Mouse (Mus musculus) embryonic facial prominence, embryonic 12.5 days (tissue): ENCODE results near the gene Ubxn2a. TPM values are rescaled to one million over a fixed set of nuclear protein-coding genes. Genes with fewer than 3 reads are reported as not detected.
"Not testable (repeated sequence)": the region's sequence is repeated elsewhere in the genome, so short reads cannot be mapped to it uniquely, and the experiment has no call there.

Experiments
- ATAC-seq: fragments of 200-750 bp; cut with Nextera tagmentation; 2 replicates; pipeline ENCODE4 v1.8.0; 2017; ENCODE audit not compliant: insufficient number of reproducible peaks, insufficient read depth, low FRiP score, low TSS enrichment
- H3K27ac ChIP-seq: fragments of 300-500 bp; sonication (generic); 2 replicates; pipeline ENCODE4 v1.5.1; 2016; ENCODE audit warnings: mild to moderate bottlenecking
- H3K27me3 ChIP-seq: fragments of 300-500 bp; sonication (generic); 2 replicates; pipeline ENCODE4 v1.6.1; 2016; ENCODE audit warnings: mild to moderate bottlenecking, moderate library complexity
- H3K36me3 ChIP-seq: fragments of 300-500 bp; sonication (generic); 2 replicates; pipeline ENCODE4 v1.6.1; 2016; ENCODE audit warnings: mild to moderate bottlenecking
- H3K4me1 ChIP-seq: fragments of 300-500 bp; sonication (generic); 2 replicates; pipeline ENCODE4 v1.6.1; 2016
- H3K4me2 ChIP-seq: fragments of 300-500 bp; sonication (generic); replicated peaks from 2 replicates; pipeline ENCODE4 v1.6.1; 2016; ENCODE audit warnings: mild to moderate bottlenecking, moderate library complexity
- H3K4me3 ChIP-seq: fragments of 300-500 bp; sonication (generic); 2 replicates; pipeline ENCODE4 v1.5.1; 2016; ENCODE audit warnings: mild to moderate bottlenecking
- H3K9ac ChIP-seq: fragments of 300-500 bp; sonication (generic); 2 replicates; pipeline ENCODE4 v1.6.1; 2016; ENCODE audit warnings: mild to moderate bottlenecking, moderate library complexity
- H3K9me3 ChIP-seq: fragments of 300-500 bp; sonication (generic); 2 replicates; pipeline ENCODE4 v1.6.1; 2016; ENCODE audit warnings: mild to moderate bottlenecking, moderate library complexity
- WGBS: fragments of 180-500 bp; shearing (Covaris S2); methylation state at CpG from one replicate; pipeline ENCODE4 v1.1.7; 2016; 5-methylcytosine and 5-hydroxymethylcytosine counted together
- polyA plus RNA-seq: library from polyadenylated mRNA; unstranded; fragments of >200 nt; fragmentation: Nextera tagmentation; extraction: Ambion mirVana; gene quantifications from 2 replicates; pipeline ENCODE4 v1.2.1, GENCODE M21; 2016

The Ubxn2a gene
- polyA plus RNA-seq, 1 experiment from 2014 or later: 28.1 TPM

DNA sequence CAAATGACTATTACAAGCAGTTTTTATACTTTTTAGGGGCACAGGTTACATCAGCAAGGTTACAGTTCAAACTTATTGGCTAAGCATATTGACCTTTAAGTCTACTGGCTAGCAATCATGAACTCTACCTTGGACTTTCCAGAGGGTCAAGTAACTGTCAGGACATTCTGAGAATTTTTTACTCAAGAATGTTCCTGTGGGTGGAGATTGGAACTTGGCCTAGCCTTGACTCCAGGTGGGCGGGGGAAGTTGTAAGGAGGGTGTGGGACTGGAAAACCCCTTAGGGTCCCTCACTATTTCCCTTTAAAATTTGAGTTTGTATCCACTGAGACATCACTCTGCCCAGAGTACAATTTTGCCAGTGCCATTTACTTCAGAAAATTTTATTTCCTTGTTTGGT lies 3.0 kb upstream of the Ubxn2a start:
- WGBS: 83% methylated on average over 1 of the region's 1 CpGs
- not testable (repeated sequence) for H3K36me3 ChIP-seq, ATAC-seq, H3K4me3 ChIP-seq, H3K4me1 ChIP-seq, H3K27ac ChIP-seq, H3K9ac ChIP-seq, H3K27me3 ChIP-seq, H3K4me2 ChIP-seq, H3K9me3 ChIP-seq

DNA sequence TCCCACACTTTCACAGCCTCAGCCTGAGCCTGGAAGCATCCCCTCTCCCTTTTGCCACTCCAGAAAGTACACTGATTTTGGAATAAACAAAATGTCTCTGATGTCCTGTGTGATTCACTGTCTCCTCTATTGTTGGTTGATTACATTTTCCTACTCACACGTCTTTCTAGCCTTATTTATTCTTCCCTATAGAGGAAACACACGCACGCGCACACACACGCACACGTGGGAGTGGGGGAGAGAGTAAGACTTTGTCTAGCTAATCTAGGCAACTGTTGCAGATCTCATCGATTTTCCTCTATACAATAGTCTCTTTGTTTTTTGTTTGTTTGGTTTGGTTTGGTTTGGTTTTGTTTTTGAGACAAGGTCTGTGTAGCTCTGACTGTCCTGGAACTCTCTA lies 886 bp upstream of the Ubxn2a start:
- Histone ChIP-seq H3K9me3 (no peaks in the 10 kb centered on the region), H3K27me3 (no peaks in the 10 kb centered on the region), H3K27ac (no peak overlapping the region), H3K4me2 (no peak overlapping the region), H3K4me3 (no peak overlapping the region), H3K9ac (no peak overlapping the region), H3K36me3 (no peaks in the 10 kb centered on the region), H3K4me1 (no peaks in the 10 kb centered on the region; the same call in 1 of the 2 replicates)
- ATAC-seq: no peak
- WGBS: 93% methylated on average over 7 of the region's 7 CpGs

DNA sequence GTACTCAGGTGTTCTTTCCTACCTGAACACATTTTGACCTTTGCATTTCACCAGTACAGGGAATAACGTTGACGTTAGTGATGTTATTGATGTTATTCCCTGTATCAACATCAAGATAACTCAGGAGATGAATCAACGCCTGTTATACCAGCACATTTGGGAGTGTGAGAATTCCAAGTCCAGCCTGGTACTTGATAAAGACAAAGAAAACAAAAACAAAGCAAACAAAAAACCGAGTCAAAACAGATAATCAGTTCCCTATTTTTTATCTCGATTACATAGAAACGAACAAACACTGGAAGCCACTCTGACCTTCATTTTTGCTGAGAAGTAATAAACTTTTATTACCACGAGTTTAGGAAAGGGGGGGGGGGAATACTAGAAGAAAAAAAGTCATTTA lies 1.0 kb downstream of the Ubxn2a start:
- peak overlapping the region; percentile 83; the same call in 1 of the 2 replicates for H3K9ac ChIP-seq
- ATAC-seq: no peak
- H3K36me3 ChIP-seq: no peaks in the 10 kb centered on the region
- H3K4me1 ChIP-seq: no peaks in the 10 kb centered on the region; the same call in 1 of the 2 replicates
- WGBS: 61% methylated on average over 7 of the region's 7 CpGs
- no peaks in the 10 kb centered on the region for H3K27me3 ChIP-seq
- no peak overlapping the region for H3K27ac ChIP-seq
- H3K9me3 ChIP-seq: no peaks in the 10 kb centered on the region
- peak overlapping the region; percentile 75 for H3K4me3 ChIP-seq
- H3K4me2 ChIP-seq: peak overlapping the region; percentile 81

DNA sequence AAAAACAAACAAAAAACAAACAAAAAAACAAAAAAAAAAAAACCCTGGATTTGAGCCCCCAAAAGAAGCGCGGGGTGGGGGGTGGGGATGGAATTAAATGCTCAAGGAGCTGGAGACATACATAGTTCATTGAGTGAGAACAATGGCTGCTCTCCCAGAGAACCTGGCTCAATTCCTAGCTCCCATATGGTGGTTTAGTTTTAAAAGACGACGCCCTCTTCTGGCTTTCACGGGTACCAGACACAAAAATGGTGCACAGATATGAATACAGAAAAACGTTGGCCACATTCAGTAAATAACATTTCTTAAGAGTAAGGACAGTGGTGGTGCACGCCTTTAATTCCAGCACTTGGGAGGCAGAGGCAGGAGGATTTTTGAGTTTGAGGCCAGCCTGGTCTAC lies 1.6 kb downstream of the Ubxn2a start:
- ATAC-seq: no peak
- Histone ChIP-seq H3K36me3 (no peaks in the 10 kb centered on the region), H3K4me1 (no peaks in the 10 kb centered on the region; the same call in 1 of the 2 replicates), H3K4me2 (no peak overlapping the region), H3K4me3 (no peak overlapping the region), H3K27ac (no peak overlapping the region), H3K9ac (no peak overlapping the region), H3K27me3 (no peaks in the 10 kb centered on the region), H3K9me3 (no peaks in the 10 kb centered on the region)
- 81% methylated on average over 7 of the region's 7 CpGs for WGBS

DNA sequence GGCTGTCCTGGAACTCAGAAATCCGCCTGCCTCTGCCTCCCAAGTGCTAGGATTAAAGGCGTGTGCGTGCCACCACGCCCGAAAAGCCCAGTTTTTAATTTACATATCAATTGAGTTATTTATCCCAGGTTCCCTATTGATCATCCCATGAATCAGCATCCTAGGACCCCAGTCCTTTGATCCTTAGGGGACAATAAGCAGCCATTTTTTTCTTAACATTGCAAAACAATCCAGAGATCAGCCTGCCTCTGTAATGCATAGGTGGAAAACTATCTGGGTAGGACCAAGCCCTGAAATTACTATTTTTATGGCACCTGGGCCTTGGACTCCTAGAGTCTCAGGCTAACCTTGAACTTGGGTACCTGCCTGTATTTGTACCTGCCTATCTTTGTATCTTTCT lies 9.5 kb downstream of the Ubxn2a start:
- Histone ChIP-seq H3K36me3 (no peaks in the 10 kb centered on the region), H3K9ac (no peak overlapping the region), H3K9me3 (no peaks in the 10 kb centered on the region), H3K4me1 (no peaks in the 10 kb centered on the region), H3K4me2 (no peak overlapping the region), H3K27ac (no peak overlapping the region), H3K4me3 (no peak overlapping the region), H3K27me3 (no peaks in the 10 kb centered on the region)
- whole genome bisulfite sequencing: 87% methylated on average over 5 of the region's 5 CpGs
- no peak for ATAC-seq

DNA sequence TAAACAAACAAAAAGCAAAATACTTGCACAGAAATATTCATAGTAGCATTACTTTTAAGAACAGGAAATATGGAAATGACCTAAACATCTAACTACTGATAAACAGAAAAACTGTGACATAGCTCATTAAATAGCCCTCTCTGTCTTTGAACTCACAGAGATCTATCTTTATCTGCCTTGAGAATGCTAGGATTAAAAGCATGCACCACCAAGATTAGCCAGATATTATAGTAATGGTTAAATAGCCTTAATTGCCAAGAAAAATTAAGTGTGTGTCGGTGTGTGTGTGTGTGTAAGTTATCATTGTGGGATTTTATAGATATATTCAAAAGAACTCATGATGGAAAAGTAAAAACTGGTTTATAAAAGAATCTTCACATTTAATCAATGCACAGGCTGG lies 17.6 kb downstream of the Ubxn2a start:
- Histone ChIP-seq H3K9ac (no peak overlapping the region), H3K27ac (no peak overlapping the region), H3K4me3 (no peak overlapping the region), H3K4me2 (no peak overlapping the region), H3K36me3 (0 out of 2 replicates have a peak, but pooled peaks cover 2% of the 10 kb centered on the region), H3K27me3 (no peaks in the 10 kb centered on the region), H3K4me1 (no peaks in the 10 kb centered on the region), H3K9me3 (no peaks in the 10 kb centered on the region)
- WGBS: 90% methylated on average over 1 of the region's 1 CpGs
- ATAC-seq: no peak

DNA sequence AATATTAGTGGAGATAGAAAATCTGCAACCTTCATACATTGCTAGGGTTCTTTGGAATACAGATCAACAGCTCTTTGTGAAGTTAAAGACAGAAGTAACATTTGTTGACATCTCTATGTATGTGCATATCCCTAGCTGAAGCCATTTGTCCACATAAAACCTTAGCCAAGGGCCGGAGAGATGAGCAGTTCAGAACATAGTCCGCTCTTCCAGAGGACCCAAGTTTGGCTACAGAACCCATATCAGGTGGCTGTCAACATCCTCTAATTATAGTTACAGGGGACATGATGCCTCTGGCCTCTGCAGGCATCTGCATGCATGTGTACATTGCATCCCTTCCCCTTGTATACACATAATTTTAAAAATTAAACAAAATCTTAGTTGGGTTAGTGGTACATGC lies 18.3 kb downstream of the Ubxn2a start:
- no peak for ATAC-seq
- Histone ChIP-seq H3K4me2 (no peak overlapping the region), H3K27me3 (no peaks in the 10 kb centered on the region), H3K4me1 (no peaks in the 10 kb centered on the region), H3K9me3 (no peaks in the 10 kb centered on the region), H3K27ac (no peak overlapping the region), H3K36me3 (0 out of 2 replicates have a peak, but pooled peaks cover 2% of the 10 kb centered on the region), H3K9ac (no peak overlapping the region), H3K4me3 (no peak overlapping the region)
- 91% methylated on average over 2 of the region's 2 CpGs for WGBS

DNA sequence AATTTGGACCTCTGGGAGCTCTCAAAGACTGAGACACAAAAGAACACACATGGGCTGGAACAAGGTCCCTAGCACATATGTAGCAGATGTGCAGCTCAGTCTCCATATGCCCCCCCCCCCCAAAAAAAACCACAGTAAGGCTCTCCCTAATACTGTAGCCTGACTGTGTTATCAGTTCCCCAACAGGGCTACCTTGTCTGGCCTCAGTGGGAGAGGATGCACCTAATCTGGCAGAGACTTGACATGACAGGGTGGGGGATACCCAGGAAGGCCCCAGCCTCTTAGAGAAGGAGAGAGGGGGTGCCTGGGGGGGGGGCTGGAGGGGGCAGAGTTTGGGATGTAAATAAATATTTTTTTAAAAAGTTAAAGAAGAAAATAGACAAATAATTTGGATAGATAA lies 18.8 kb downstream of the Ubxn2a start:
- no peak overlapping the region for H3K4me2 ChIP-seq
- no peak overlapping the region for H3K27ac ChIP-seq
- no peak overlapping the region for H3K4me3 ChIP-seq
- 0 out of 2 replicates have a peak, but pooled peaks cover 2% of the 10 kb centered on the region for H3K36me3 ChIP-seq
- H3K9ac ChIP-seq: no peak overlapping the region
- H3K27me3 ChIP-seq: no peaks in the 10 kb centered on the region
- no peaks in the 10 kb centered on the region for H3K9me3 ChIP-seq
- ATAC-seq: no peak
- no peaks in the 10 kb centered on the region for H3K4me1 ChIP-seq

DNA sequence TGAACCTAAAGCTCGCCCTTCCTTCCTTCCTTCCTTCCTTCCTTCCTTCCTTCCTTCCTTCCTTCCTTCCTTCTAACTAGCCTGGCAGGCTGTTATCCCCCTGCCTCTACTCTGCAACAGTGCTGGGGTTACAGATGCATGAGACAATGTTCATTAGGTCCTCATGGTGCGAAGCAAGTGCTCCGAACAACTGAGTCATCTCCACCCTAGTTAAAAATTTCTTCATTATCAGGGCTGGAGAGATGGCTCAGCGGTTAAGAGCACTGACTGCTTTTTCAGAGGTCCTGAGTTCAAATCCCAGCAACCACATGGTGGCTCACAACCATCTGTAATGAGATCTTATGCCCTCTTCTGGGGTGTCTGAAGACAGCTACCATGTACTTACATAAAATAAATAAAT lies 20.9 kb downstream of the Ubxn2a start:
- H3K27me3 ChIP-seq, ATAC-seq, H3K4me1 ChIP-seq, H3K4me3 ChIP-seq, H3K27ac ChIP-seq, H3K4me2 ChIP-seq, H3K36me3 ChIP-seq, H3K9ac ChIP-seq, H3K9me3 ChIP-seq: not testable (repeated sequence)
- 96% methylated on average over 4 of the region's 4 CpGs for WGBS

DNA sequence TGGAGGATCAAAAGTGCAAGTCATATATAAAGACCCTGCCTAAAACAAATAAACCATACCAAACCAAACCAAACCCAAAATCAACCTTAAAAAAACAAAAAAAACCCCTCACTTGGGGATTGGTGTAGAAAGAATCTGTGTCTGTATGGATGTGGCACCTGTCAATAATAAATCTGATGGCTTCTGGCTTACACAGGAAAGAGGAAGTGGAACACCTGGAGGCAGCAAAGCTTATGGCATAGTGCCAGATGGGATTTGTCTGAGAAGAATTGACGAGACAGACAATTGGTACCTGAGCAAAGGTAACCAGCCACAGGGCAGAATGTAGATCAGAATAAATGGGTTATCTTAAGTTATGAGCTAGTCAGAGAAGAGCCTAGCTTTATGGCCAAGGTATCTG lies 22.4 kb downstream of the Ubxn2a start:
- Histone ChIP-seq H3K4me3 (no peak overlapping the region), H3K9me3 (no peaks in the 10 kb centered on the region), H3K27ac (no peak overlapping the region), H3K36me3 (peaks cover 4% of the 10 kb centered on the region; the same call in 1 of the 2 replicates), H3K9ac (no peak overlapping the region), H3K4me1 (no peaks in the 10 kb centered on the region), H3K27me3 (no peaks in the 10 kb centered on the region), H3K4me2 (no peak overlapping the region)
- ATAC-seq: no peak
- 69% methylated on average over 1 of the region's 1 CpGs for WGBS

DNA sequence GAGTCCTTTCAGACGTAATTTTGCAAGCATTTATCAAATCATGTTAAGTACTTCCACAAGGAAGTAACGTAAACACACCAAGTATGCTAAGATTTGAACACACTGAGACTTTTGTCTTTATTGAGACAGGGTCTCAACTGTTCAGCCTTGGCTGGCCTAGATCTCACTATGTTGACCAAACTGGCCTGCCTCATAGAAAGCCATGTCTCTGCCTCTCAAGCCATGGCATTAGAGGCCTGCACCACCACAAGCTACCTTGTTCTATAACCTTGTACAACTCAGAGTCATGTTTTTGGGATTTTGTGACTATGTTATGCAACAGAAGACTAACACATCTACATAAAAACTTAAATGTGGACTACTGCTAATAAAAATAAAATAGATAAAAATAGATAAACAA lies 25.4 kb downstream of the Ubxn2a start:
- 65% methylated on average over 2 of the region's 2 CpGs for WGBS
- Histone ChIP-seq H3K27me3 (no peaks in the 10 kb centered on the region), H3K36me3 (peaks cover 12% of the 10 kb centered on the region), H3K27ac (no peak overlapping the region), H3K4me3 (no peak overlapping the region), H3K9me3 (no peaks in the 10 kb centered on the region), H3K9ac (no peak overlapping the region), H3K4me1 (no peaks in the 10 kb centered on the region), H3K4me2 (no peak overlapping the region)
- no peak for ATAC-seq

DNA sequence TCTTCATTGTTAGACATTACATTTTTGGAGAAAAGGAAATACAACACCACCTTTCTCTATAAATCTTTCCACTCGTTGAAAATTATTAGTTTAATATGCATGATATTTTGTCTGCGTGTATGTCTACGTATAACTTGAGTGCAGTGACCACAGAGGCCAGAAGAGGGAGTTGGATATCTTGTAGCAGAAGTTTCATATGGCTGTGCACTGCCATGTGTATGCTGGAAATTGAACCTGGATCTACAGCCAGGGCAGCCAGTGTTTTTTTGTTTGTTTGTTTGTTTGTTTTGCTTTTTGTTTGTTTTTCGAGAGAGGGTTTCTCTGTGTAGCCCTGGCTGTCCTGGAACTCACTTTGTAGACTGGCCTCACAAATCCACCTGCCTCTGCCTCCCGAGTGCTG lies 28.5 kb downstream of the Ubxn2a start:
- H3K27ac ChIP-seq: no peak overlapping the region
- no peak overlapping the region for H3K4me2 ChIP-seq
- 88% methylated on average over 5 of the region's 5 CpGs for WGBS
- H3K4me1 ChIP-seq: no peaks in the 10 kb centered on the region
- H3K9ac ChIP-seq: no peak overlapping the region
- H3K9me3 ChIP-seq: no peaks in the 10 kb centered on the region
- H3K4me3 ChIP-seq: no peak overlapping the region
- no peaks in the 10 kb centered on the region for H3K27me3 ChIP-seq
- ATAC-seq: no peak
- peaks cover 12% of the 10 kb centered on the region for H3K36me3 ChIP-seq

DNA sequence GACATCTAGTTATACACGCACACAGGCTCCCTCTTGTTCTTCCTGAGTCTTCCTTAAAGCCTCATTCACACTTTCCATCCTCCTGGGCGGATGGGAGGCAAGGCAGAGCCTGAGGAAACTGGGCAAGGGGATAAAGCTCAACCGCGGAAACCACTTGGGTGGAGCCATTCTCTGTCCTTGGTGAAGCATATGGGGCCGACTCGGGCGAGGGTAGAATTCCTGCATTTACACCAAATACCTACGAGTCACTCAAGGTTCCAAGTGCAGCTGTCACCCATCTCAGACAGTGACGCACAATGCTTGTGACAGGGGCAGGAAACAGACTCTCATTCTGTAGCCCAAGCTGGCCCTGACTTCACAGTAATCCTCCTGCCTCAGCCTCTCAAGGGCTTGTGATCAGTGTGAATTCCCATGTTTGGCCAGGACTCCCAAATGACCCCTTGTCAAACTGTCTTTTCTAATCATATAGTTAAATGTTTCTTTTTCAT lies 29.2 kb downstream of the Ubxn2a start:
- no peak for ATAC-seq
- 77% methylated on average over 9 of the region's 9 CpGs for WGBS
- Histone ChIP-seq H3K9me3 (no peaks in the 10 kb centered on the region), H3K4me3 (no peak overlapping the region), H3K36me3 (peaks cover 12% of the 10 kb centered on the region), H3K4me1 (no peaks in the 10 kb centered on the region), H3K27ac (no peak overlapping the region), H3K9ac (no peak overlapping the region), H3K27me3 (no peaks in the 10 kb centered on the region), H3K4me2 (no peak overlapping the region)
